11 mouse cellular contexts compared by ENCODE assay signal in the genomic region with DNA sequence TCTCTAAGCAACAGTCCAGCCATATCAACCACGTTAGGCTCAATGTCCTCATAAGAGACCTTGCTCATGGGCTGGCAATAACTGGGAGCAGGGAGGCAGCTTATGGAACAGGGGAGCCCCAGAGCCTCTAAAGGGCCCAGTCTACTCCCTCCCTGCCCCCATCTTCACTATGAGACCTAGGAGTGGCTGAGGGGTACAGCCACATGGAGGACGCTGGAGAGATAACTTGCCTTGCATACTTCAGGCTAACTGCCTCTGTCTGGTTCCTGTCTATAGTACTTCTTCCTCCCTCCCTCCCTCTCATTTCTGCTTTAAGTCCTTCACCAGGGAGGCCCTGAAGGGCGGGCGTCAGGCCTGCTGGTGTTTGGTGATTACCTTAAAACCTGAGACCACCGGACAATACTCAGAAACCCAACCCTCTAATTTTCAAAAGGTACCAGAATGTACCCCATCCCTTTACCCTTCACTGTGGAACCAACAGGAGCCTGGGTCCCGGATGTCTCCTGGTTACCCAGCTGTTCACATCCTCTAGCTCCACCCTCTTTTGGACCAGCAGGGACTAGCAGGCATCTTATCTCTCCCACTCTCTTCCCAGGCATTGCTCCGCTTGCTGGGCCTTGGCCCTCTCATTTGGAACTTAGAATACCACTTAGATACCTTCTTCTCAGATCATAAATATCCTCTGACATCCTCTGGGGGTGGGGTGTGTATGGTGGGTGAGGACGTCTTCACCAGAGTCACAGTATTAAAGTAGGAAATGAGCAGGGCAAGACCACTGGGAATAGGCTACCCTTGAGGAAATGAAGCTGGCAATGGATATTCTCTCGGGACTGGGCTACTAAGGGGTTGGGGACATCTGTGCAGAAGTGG. TPM values are rescaled to one million over a fixed set of nuclear protein-coding genes. Genes with fewer than 3 reads are reported as not detected.
DNase-seq lines count a peak whose midpoint lies in the region; ATAC-seq lines count a peak whose summit lies in the region.
"Had no signal": no experiment of that assay in that cellular context is flagged by ENCODE, and none has a peak within 500 bp of the region (broad histone marks: within the 10 kb centered on the region; RNA-seq: fewer than 3 reads in every experiment).

No protein-coding gene starts in this region.

- no peak for ATAC-seq in heart, embryonic 11.5 days (replicated peaks; ENCODE audit: insufficient number of reproducible peaks, low FRiP score, low TSS enrichment)
- no peak for ATAC-seq in lung, embryonic 15.5 days (ENCODE audit: borderline replicate concordance, extremely low read depth, low FRiP score, low TSS enrichment)
- ATAC-seq in intestine, embryonic 14.5 days (replicated peaks; ENCODE audit: low FRiP score, low TSS enrichment, low read depth): no peak
- ATAC-seq in stomach, embryonic 14.5 days (ENCODE audit: insufficient number of reproducible peaks, insufficient read depth, low FRiP score, low read depth): no peak

- H3K4me1 ChIP-seq in heart, embryonic 11.5 days (ENCODE audit: control insufficient read depth, insufficient read depth, low read length): peaks cover 43% of the 10 kb centered on the region
- peaks cover 58% of the 10 kb centered on the region for H3K4me1 ChIP-seq in lung, embryonic 15.5 days
- peaks cover 52% of the 10 kb centered on the region for H3K4me1 ChIP-seq in intestine, embryonic 14.5 days (replicated peaks; ENCODE audit: control insufficient read depth, insufficient read depth, low read length)
- H3K4me1 ChIP-seq in stomach, embryonic 14.5 days (ENCODE audit: control insufficient read depth, insufficient read depth, low read length): peaks cover 41% of the 10 kb centered on the region

- DNase-seq in heart, postnatal 10 days: no peak
- DNase-seq in lung, postnatal 36 days: no peak
- DNase-seq in intestine, embryonic 14.5 days (ENCODE audit: low spot score): no peak
- DNase-seq in Muller cell, postnatal 12 days (ENCODE audit: inconsistent ontology term): no peak
- no peak for DNase-seq in cerebellum, postnatal 4 days (ENCODE audit: low spot score in 2 of 2)
- DNase-seq: thymus, adult 2 months had no signal

- peak overlapping the region; percentile 78 for H3K27ac ChIP-seq in heart, embryonic 11.5 days (ENCODE audit: low read depth, low read length)
- H3K27ac ChIP-seq in lung, embryonic 15.5 days: peak overlapping the region; percentile 96
- H3K27ac ChIP-seq in intestine, embryonic 14.5 days (ENCODE audit: low read depth): peak overlapping the region; percentile 86
- H3K27ac ChIP-seq in stomach, embryonic 14.5 days (ENCODE audit: low read length): peak overlapping the region; percentile 94

- 51% methylated on average over 9 of the region's 9 CpGs for WGBS in heart, embryonic 11.5 days (ENCODE audit: insufficient replicate concordance)
- 60% methylated on average over 9 of the region's 9 CpGs for WGBS in lung, embryonic 15.5 days
- WGBS in intestine, embryonic 14.5 days: 68% methylated on average over 9 of the region's 9 CpGs
- 69% methylated on average over 9 of the region's 9 CpGs for WGBS in stomach, embryonic 14.5 days

- intact Hi-C loops in heart, postnatal 10 days (cut with DNase I): loop anchor here (10.0 kb wide), 2 partner anchors 215 to 285 kb away; a partner anchor contains a TSS

- no peaks in the 10 kb centered on the region for H3K9me3 ChIP-seq in heart, embryonic 11.5 days (replicated peaks; ENCODE audit: control insufficient read depth, low read length)
- no peaks in the 10 kb centered on the region for H3K9me3 ChIP-seq in lung, embryonic 15.5 days
- H3K9me3 ChIP-seq in intestine, embryonic 14.5 days (ENCODE audit: control insufficient read depth, low read length): no peaks in the 10 kb centered on the region
- no peaks in the 10 kb centered on the region for H3K9me3 ChIP-seq in stomach, embryonic 14.5 days (ENCODE audit: control insufficient read depth, low read depth, low read length)

- no peak overlapping the region for H3K9ac ChIP-seq in heart, embryonic 11.5 days (ENCODE audit: low read depth, low read length)
- H3K9ac ChIP-seq in lung, embryonic 15.5 days: no peak overlapping the region
- no peak overlapping the region for H3K9ac ChIP-seq in intestine, embryonic 14.5 days (ENCODE audit: low read length)
- H3K9ac ChIP-seq in stomach, embryonic 14.5 days (replicated peaks; ENCODE audit: low read depth, low read length): no peak overlapping the region

- no peaks in the 10 kb centered on the region for H3K27me3 ChIP-seq in heart, embryonic 11.5 days (ENCODE audit: control insufficient read depth, insufficient read depth, low read length)
- H3K27me3 ChIP-seq in lung, embryonic 15.5 days: no peaks in the 10 kb centered on the region
- H3K27me3 ChIP-seq in intestine, embryonic 14.5 days (replicated peaks; ENCODE audit: control insufficient read depth, insufficient read depth, low read length): no peaks in the 10 kb centered on the region
- H3K27me3 ChIP-seq in stomach, embryonic 14.5 days (ENCODE audit: control insufficient read depth, insufficient read depth, low read length): no peaks in the 10 kb centered on the region

- no peaks in the 10 kb centered on the region for H3K36me3 ChIP-seq in heart, embryonic 11.5 days (ENCODE audit: control insufficient read depth, insufficient read depth, low read length)
- no peaks in the 10 kb centered on the region for H3K36me3 ChIP-seq in lung, embryonic 15.5 days
- no peaks in the 10 kb centered on the region for H3K36me3 ChIP-seq in intestine, embryonic 14.5 days (ENCODE audit: control insufficient read depth, insufficient read depth, low read length)
- H3K36me3 ChIP-seq in stomach, embryonic 14.5 days (ENCODE audit: control insufficient read depth, insufficient read depth, low read length): no peaks in the 10 kb centered on the region

- no peak overlapping the region for H3K4me2 ChIP-seq in heart, embryonic 11.5 days
- no peak overlapping the region for H3K4me2 ChIP-seq in lung, embryonic 15.5 days
- H3K4me2 ChIP-seq in intestine, embryonic 14.5 days (ENCODE audit: low read length): no peak overlapping the region
- H3K4me2 ChIP-seq in stomach, embryonic 14.5 days (replicated peaks; ENCODE audit: low read depth, low read length): no peak overlapping the region

- no peak overlapping the region for H3K4me3 ChIP-seq in heart, embryonic 11.5 days (ENCODE audit: low read depth, low read length)
- H3K4me3 ChIP-seq in lung, embryonic 15.5 days: no peak overlapping the region
- no peak overlapping the region for H3K4me3 ChIP-seq in intestine, embryonic 14.5 days (ENCODE audit: low read depth, low read length)
- no peak overlapping the region for H3K4me3 ChIP-seq in stomach, embryonic 14.5 days (ENCODE audit: low read depth, low read length)

RNA-seq across cellular contexts. Expression of a gene that starts 1.8 kb away (rescaled TPM):
- 410 and 416 TPM in 2 replicates for polyA plus RNA-seq in heart, embryonic 11.5 days (2014; fragmentation: Nextera tagmentation; extraction: Ambion mirVana)
- 100 to 1,000 TPM; 309 to 321 TPM for total RNA-seq in heart, postnatal 10 days (2021)
- 527 and 534 TPM in 2 replicates for polyA plus RNA-seq in lung, embryonic 15.5 days (2015; fragmentation: Nextera tagmentation; extraction: Ambion mirVana)
- 503 and 504 TPM in 2 replicates for polyA plus RNA-seq in intestine, embryonic 14.5 days (2014; fragmentation: Nextera tagmentation; extraction: Ambion mirVana)
- 525 and 534 TPM in 2 replicates for polyA plus RNA-seq in stomach, embryonic 14.5 days (2014; fragmentation: Nextera tagmentation; extraction: Ambion mirVana)

RNA-seq across cellular contexts. Expression of a gene that starts 20.4 kb away (rescaled TPM):
- polyA plus RNA-seq in heart, embryonic 11.5 days (2014; fragmentation: Nextera tagmentation; extraction: Ambion mirVana): not detected in 2 replicates
- 1 to 10 TPM in 1 of 2 experiments, not detected in 1; 2.2 TPM for total RNA-seq in heart, postnatal 10 days (2021)
- 0.18 and 0.27 TPM in 2 replicates for polyA plus RNA-seq in lung, embryonic 15.5 days (2015; fragmentation: Nextera tagmentation; extraction: Ambion mirVana)
- polyA plus RNA-seq in intestine, embryonic 14.5 days (2014; fragmentation: Nextera tagmentation; extraction: Ambion mirVana): 0.40 and 0.46 TPM in 2 replicates
- 0.29 TPM in 1 of 2 replicates, not detected in the other for polyA plus RNA-seq in stomach, embryonic 14.5 days (2014; fragmentation: Nextera tagmentation; extraction: Ambion mirVana)
- total RNA-seq: common myeloid progenitor, adult 5-6 weeks had no signal
- polyA plus RNA-seq: midbrain, embryonic 16.5 days had no signal
